Mouse (Mus musculus) embryonic facial prominence, embryonic 14.5 days (tissue): ENCODE measurements around the gene Ncapg. TPM values are rescaled to one million over a fixed set of nuclear protein-coding genes. Genes with fewer than 3 reads are reported as not detected.

Experiments used
- ATAC-seq: fragments of 200-750 bp; cut with Nextera tagmentation; 2 replicates; pipeline ENCODE4 v1.8.0; 2017; ENCODE audit warnings: low read depth, moderate number of reproducible peaks, moderate TSS enrichment
- DNase-seq: peaks from one replicate; pipeline ENCODE4 v3.0.0-alpha.2; 2015; ENCODE audit warnings: low spot score
- H3K27ac ChIP-seq: fragments of 300-500 bp; sonication (generic); replicated peaks from 2 replicates; pipeline ENCODE4 v1.5.1; 2014; ENCODE audit warnings: low read depth, mild to moderate bottlenecking, low read length, moderate library complexity
- H3K27me3 ChIP-seq: fragments of 300-500 bp; sonication (generic); replicated peaks from 2 replicates; pipeline ENCODE4 v1.6.1; 2014; ENCODE audit warnings: low read length; ENCODE audit not compliant: control insufficient read depth, insufficient read depth
- H3K36me3 ChIP-seq: fragments of 300-500 bp; sonication (generic); 2 replicates; pipeline ENCODE4 v1.6.1; 2014; ENCODE audit warnings: low read length, mixed read lengths; ENCODE audit not compliant: control insufficient read depth, insufficient read depth
- H3K4me1 ChIP-seq: fragments of 300-500 bp; sonication (generic); 2 replicates; pipeline ENCODE4 v1.6.1; 2014; ENCODE audit warnings: antibody characterized with exemption, low read length; ENCODE audit not compliant: control insufficient read depth, insufficient read depth
- H3K4me2 ChIP-seq: fragments of 300-500 bp; sonication (generic); 2 replicates; pipeline ENCODE4 v1.6.1; 2014; ENCODE audit warnings: low read depth, mild to moderate bottlenecking, low read length, moderate library complexity, mixed read lengths
- H3K4me3 ChIP-seq: fragments of 300-500 bp; sonication (generic); 2 replicates; pipeline ENCODE4 v1.5.1; 2014; ENCODE audit warnings: low read depth, mild to moderate bottlenecking, low read length
- H3K9ac ChIP-seq: fragments of 300-500 bp; sonication (generic); 2 replicates; pipeline ENCODE4 v1.6.1; 2014; ENCODE audit warnings: low read depth, mild to moderate bottlenecking, low read length, moderate library complexity, mixed read lengths
- H3K9me3 ChIP-seq: fragments of 300-500 bp; sonication (generic); 2 replicates; pipeline ENCODE4 v1.6.1; 2016; ENCODE audit warnings: low read length; ENCODE audit not compliant: control insufficient read depth
- WGBS: fragments of 180-500 bp; shearing (Covaris S2); extraction: QIAGEN DNeasy Blood & Tissue Kit; methylation state at CpG from one replicate; pipeline ENCODE4 v1.1.7; 2014; 5-methylcytosine and 5-hydroxymethylcytosine counted together
- polyA plus RNA-seq: library from polyadenylated mRNA; unstranded; fragments of >200 nt; fragmentation: Nextera tagmentation; extraction: Ambion mirVana; gene quantifications from 2 replicates; pipeline ENCODE4 v1.2.1, GENCODE M21; 2014

Gene Ncapg
- polyA plus RNA-seq, 1 experiment from 2014 or later = 38.3 TPM

DNA sequence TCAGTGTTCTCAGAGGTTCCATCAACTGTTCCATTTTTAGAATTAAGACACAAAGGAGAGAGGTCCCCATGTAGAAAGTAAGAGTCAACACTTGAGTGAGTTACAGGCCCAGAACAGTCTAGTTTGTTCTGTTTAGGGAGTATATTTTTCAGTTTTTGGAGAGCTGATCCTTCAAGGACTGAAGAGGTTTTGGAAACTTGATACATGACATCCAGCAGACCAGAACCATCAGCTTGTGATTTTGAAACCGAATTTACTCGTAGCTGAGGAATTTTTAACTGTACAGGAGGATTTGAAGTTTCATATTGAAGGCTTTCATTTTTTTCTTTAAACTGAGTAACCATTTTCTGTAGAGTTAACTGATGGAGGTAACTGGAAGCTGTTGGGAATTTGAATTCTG, 64.0 kb downstream of the Ncapg start:
- 61% methylated on average over 2 of the region's 2 CpGs for WGBS
- Histone ChIP-seq H3K9me3 (no peaks in the 10 kb centered on the region), H3K4me2 (no peak overlapping the region), H3K27ac (no peak overlapping the region), H3K9ac (no peak overlapping the region), H3K36me3 (peaks cover 19% of the 10 kb centered on the region; the same call in 1 of the 2 replicates), H3K27me3 (no peaks in the 10 kb centered on the region), H3K4me3 (no peak overlapping the region), H3K4me1 (no peaks in the 10 kb centered on the region)
- no peak for DNase-seq
- no peak for ATAC-seq

DNA sequence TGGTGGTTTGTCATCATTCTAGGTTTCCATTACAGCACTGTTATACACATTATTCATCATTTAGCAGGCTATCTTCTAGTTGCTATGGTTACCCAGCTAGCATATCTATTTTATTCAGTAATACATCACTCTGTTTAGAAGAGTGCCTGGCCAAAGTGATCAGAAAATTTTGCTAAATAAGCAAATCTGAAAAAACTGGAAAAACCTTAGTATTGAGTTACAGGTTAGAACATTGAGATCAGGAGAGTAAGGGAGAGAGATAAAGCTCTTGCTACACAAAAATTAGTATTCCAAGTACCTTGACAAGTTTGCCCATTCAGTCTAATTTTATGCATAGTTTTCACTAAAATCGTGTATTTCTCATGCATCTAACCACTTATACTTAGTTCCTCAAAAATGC, 68.2 kb downstream of the Ncapg start:
- Histone ChIP-seq H3K36me3 (peaks cover 19% of the 10 kb centered on the region; the same call in 1 of the 2 replicates), H3K9ac (no peak overlapping the region), H3K4me1 (no peaks in the 10 kb centered on the region), H3K9me3 (no peaks in the 10 kb centered on the region), H3K27me3 (no peaks in the 10 kb centered on the region), H3K27ac (no peak overlapping the region), H3K4me2 (no peak overlapping the region), H3K4me3 (no peak overlapping the region)
- DNase-seq = no peak
- WGBS = 81% methylated on average over 1 of the region's 1 CpGs
- no peak for ATAC-seq

Other genes with a start within 250 kb of the Ncapg start
- 122 and 125 TPM in 2 replicates for gene Qdpr, start 219.7 kb upstream of the Ncapg start, polyA plus RNA-seq
- gene Clrn2, start 216.2 kb upstream of the Ncapg start, polyA plus RNA-seq = 0.22 and 0.31 TPM in 2 replicates
- 81.5 and 85.1 TPM in 2 replicates for gene Lap3, start 176.5 kb upstream of the Ncapg start, polyA plus RNA-seq
- 223 and 226 TPM in 2 replicates for gene Med28, start 149.7 kb upstream of the Ncapg start, polyA plus RNA-seq
- 2.2 and 2.4 TPM in 2 replicates for gene Fam184b, start 30.3 kb upstream of the Ncapg start, polyA plus RNA-seq
- 22.0 and 26.1 TPM in 2 replicates for gene Lcorl, start 187.7 kb downstream of the Ncapg start, polyA plus RNA-seq